Mouse (Mus musculus): ENCODE results near the gene Spats2l. TPM values are rescaled to one million over a fixed set of nuclear protein-coding genes. Genes with fewer than 3 reads are reported as not detected.

Spats2l gene
- polyA plus RNA-seq, 1 experiment from 2014 or later: 87.8 TPM

DNA sequence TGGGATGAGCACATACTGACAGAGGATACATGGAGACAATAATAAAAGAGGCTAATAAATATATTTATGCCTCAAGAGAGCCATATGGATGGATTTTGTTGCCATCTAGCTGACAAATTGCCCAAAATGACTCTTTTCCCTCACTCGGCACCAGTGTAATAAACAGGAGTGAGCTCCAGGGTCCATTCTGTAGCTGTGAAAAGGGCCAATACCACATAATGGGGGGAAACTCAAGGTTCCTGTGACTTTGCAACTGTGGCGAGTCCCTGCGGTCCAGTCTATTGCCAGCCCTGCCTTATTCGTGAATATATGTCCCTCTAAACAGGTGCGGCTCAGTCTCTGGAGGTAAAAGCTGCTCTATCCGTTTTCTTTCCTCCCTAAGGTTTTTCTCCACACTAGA lies 137.6 kb downstream of the Spats2l start:
- H3K4me3 ChIP-seq: no peak overlapping the region
- no peaks in the 10 kb centered on the region for H3K27me3 ChIP-seq
- 86% methylated on average over 6 of the region's 6 CpGs for WGBS
- H3K4me2 ChIP-seq (replicated peaks): no peak overlapping the region
- H3K9me3 ChIP-seq (replicated peaks): no peaks in the 10 kb centered on the region
- H3K4me1 ChIP-seq: no peaks in the 10 kb centered on the region
- ATAC-seq (ENCODE audit: low FRiP score): no peak
- no peak overlapping the region for H3K27ac ChIP-seq
- H3K36me3 ChIP-seq: 0 out of 2 replicates have a peak, but pooled peaks cover 5% of the 10 kb centered on the region
- no peak overlapping the region for H3K9ac ChIP-seq

DNA sequence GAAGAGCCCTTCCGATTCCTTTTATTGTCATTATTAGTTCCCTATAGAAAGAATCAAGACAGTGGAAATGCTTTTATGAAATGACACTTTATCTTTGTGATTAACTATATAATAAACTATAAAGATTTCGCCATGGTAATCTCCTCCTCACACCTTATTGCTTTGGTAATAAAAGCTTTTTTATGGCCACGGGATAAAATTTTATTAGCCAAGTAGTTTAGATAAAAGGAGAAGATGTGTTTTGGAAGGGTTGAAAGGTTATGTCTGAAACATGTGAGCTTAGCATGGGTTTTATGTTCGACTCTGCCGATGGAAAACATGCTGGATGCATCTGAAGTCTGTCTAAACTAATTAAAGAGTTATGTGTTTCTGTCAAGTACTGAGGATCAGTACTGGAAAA lies 143.4 kb downstream of the Spats2l start:
- Histone ChIP-seq H3K4me1 (no peaks in the 10 kb centered on the region), H3K27me3 (no peaks in the 10 kb centered on the region), H3K36me3 (peaks cover 3% of the 10 kb centered on the region; the same call in 1 of the 2 replicates), H3K4me3 (no peak overlapping the region), H3K9ac (no peak overlapping the region), H3K4me2 (replicated peaks) (no peak overlapping the region), H3K9me3 (replicated peaks) (no peaks in the 10 kb centered on the region), H3K27ac (no peak overlapping the region)
- no peak for ATAC-seq (ENCODE audit: low FRiP score)
- WGBS: 89% methylated on average over 5 of the region's 5 CpGs

DNA sequence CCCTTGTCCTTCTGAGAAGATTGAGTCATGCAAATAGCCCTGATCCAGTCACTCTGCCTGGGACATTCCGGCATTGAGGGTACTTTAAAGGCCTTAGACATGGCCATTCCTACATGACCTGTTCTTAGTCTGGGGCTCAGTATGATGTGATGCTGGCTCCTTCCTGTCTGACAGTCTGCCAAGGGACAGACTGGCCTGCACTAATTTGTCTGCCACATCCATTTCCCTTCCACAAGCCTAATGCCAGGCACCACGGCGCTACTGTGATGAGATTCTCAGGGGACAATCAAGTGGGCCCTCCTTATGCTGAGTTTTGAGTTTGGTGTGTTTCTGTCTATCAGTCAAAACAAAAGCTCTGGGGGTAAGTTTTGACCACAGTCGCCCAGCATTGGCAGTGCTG lies 144.6 kb downstream of the Spats2l start:
- Histone ChIP-seq H3K9me3 (replicated peaks) (no peaks in the 10 kb centered on the region), H3K36me3 (peaks cover 3% of the 10 kb centered on the region; the same call in 1 of the 2 replicates), H3K27me3 (no peaks in the 10 kb centered on the region), H3K27ac (no peak overlapping the region), H3K4me3 (no peak overlapping the region), H3K4me1 (no peaks in the 10 kb centered on the region), H3K9ac (no peak overlapping the region), H3K4me2 (replicated peaks) (no peak overlapping the region)
- 89% methylated on average over 4 of the region's 4 CpGs for WGBS
- no peak for ATAC-seq (ENCODE audit: low FRiP score)

DNA sequence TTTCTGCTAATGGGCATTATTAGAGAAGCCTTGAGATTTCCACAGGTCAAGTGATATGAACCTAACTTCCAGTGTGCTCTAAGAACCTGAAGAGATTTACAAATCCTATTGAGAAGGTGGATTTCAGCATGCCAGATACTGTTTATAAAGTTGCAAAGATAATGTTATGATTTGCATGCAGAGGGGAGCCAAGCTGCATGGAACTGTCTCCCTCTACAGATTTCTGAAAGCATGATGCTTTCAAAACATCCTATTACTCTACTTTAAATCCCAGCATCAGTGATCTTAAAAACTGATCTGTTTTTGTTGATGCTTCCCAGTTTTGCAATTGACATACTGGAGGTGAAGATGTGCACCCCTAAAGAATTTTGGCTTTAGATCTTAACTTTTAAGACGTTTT lies 160.3 kb downstream of the Spats2l start:
- no peak for ATAC-seq (ENCODE audit: low FRiP score)
- no peak overlapping the region for H3K27ac ChIP-seq
- no peaks in the 10 kb centered on the region for H3K36me3 ChIP-seq
- no peaks in the 10 kb centered on the region for H3K4me1 ChIP-seq
- H3K9me3 ChIP-seq (replicated peaks): no peaks in the 10 kb centered on the region
- H3K4me2 ChIP-seq (replicated peaks): no peak overlapping the region
- no peaks in the 10 kb centered on the region for H3K27me3 ChIP-seq
- no peak overlapping the region for H3K9ac ChIP-seq
- 63% methylated on average over 1 of the region's 1 CpGs for WGBS
- no peak overlapping the region for H3K4me3 ChIP-seq

- Histone ChIP-seq H3K4me1 (peaks cover 17% of the 10 kb centered on the region), H3K9ac (no peak overlapping the region), H3K4me2 (replicated peaks) (no peak overlapping the region), H3K4me3 (no peak overlapping the region), H3K9me3 (replicated peaks) (no peaks in the 10 kb centered on the region), H3K27ac (no peak overlapping the region), H3K36me3 (peaks cover 10% of the 10 kb centered on the region; the same call in 1 of the 2 replicates), H3K27me3 (no peaks in the 10 kb centered on the region)
- 56% methylated on average over 10 of the region's 10 CpGs for WGBS
- ATAC-seq (ENCODE audit: low FRiP score): 0 out of 2 replicates have a peak, but pooled peaks have one; percentile 21
Measured at GRCm38 (mm10) chr1:57940691-57941090, 166.7 kb downstream of the Spats2l start.

DNA sequence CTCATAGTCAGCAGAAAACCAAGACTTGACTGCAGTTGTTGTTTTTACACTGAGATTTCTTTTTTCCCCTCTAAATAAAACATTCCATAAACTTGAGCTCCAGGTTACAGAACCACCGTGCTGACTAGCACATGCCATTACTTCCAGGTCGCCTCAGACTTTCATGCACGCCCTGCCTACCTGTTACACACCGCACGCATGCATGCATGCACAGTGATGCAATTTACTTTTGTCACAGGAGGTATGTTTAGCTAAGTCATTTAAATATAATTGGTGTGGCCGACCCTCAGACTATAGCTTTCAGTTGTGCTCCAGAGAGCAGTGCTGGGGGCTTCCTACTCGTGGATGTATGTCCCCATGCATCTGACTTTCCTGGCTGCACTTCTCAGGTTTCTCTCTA lies 167.1 kb downstream of the Spats2l start:
- WGBS: 67% methylated on average over 7 of the region's 7 CpGs
- H3K27me3 ChIP-seq: no peaks in the 10 kb centered on the region
- ATAC-seq (ENCODE audit: low FRiP score): peak; percentile 29; the same call in 1 of the 2 replicates
- peaks cover 17% of the 10 kb centered on the region for H3K4me1 ChIP-seq
- H3K9me3 ChIP-seq (replicated peaks): no peaks in the 10 kb centered on the region
- no peak overlapping the region for H3K9ac ChIP-seq
- H3K4me2 ChIP-seq (replicated peaks): no peak overlapping the region
- no peak overlapping the region for H3K27ac ChIP-seq
- peaks cover 12% of the 10 kb centered on the region for H3K36me3 ChIP-seq
- H3K4me3 ChIP-seq: no peak overlapping the region

DNA sequence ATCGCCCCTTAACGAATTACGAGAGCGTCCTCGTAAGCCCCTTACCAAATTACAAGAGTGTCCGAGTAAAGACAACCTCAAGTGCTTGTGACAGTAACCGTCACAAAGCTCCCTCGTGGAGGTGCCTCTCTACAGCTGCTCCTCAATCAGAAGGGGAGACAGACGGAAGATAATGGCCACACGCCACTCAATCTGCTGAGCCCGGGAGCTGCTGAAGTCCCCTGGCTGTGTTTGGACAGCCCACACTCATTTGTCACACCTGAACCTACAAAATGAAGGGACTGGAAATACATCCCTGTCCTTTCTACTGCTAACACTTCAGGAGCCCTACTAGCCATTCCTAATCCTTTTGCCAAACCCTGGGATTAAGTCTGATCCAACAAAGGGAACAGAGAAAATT lies 167.8 kb downstream of the Spats2l start:
- no peaks in the 10 kb centered on the region for H3K9me3 ChIP-seq (replicated peaks)
- no peaks in the 10 kb centered on the region for H3K27me3 ChIP-seq
- ATAC-seq (ENCODE audit: low FRiP score): no peak
- H3K36me3 ChIP-seq: peaks cover 15% of the 10 kb centered on the region
- WGBS: 49% methylated on average over 11 of the region's 11 CpGs
- no peak overlapping the region for H3K27ac ChIP-seq
- peaks cover 17% of the 10 kb centered on the region for H3K4me1 ChIP-seq
- H3K4me3 ChIP-seq: no peak overlapping the region
- no peak overlapping the region for H3K9ac ChIP-seq
- H3K4me2 ChIP-seq (replicated peaks): no peak overlapping the region

- H3K27me3 ChIP-seq: no peaks in the 10 kb centered on the region
- 76% methylated on average over 6 of the region's 6 CpGs for WGBS
- no peak overlapping the region for H3K27ac ChIP-seq
- peaks cover 17% of the 10 kb centered on the region for H3K4me1 ChIP-seq
- H3K4me3 ChIP-seq: no peak overlapping the region
- no peak overlapping the region for H3K9ac ChIP-seq
- no peak overlapping the region for H3K4me2 ChIP-seq (replicated peaks)
- H3K9me3 ChIP-seq (replicated peaks): no peaks in the 10 kb centered on the region
- H3K36me3 ChIP-seq: peaks cover 15% of the 10 kb centered on the region
- ATAC-seq (ENCODE audit: low FRiP score): no peak
Measured at GRCm38 (mm10) chr1:57942215-57942614, 168.3 kb downstream of the Spats2l start.

GRCm38 (mm10) chr1:57947552-57948347 lies 173.8 kb downstream of the Spats2l start:
- Histone ChIP-seq H3K4me1 (0 out of 2 replicates have a peak, but pooled peaks cover 4% of the 10 kb centered on the region), H3K27me3 (no peaks in the 10 kb centered on the region), H3K27ac (no peak overlapping the region; the same call in 1 of the 2 replicates), H3K9me3 (replicated peaks) (no peaks in the 10 kb centered on the region), H3K4me2 (replicated peaks) (no peak overlapping the region), H3K4me3 (no peak overlapping the region), H3K36me3 (peaks cover 17% of the 10 kb centered on the region), H3K9ac (no peak overlapping the region)
- no peak for ATAC-seq (ENCODE audit: low FRiP score)
- WGBS: 35% methylated on average over 2 of the region's 2 CpGs

DNA sequence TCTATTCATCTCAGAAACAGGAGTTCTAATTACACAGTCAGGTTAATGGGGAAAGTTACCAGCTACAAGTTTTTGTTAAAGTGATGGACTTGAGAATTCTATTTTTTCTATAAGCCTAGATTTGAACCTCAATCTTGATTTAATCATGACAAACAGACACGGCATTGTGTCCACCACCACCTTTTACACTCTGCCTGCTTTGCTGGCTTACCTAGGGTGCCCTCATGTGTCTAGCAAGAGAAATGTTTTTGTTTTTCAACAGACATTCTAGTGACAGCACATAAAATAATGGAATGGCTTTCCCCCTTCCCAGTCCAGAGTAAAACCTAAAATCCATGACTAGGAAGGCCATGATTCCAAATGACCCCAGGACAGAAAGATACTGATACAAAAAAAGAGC lies 175.2 kb downstream of the Spats2l start:
- Histone ChIP-seq H3K9me3 (replicated peaks) (no peaks in the 10 kb centered on the region), H3K4me1 (0 out of 2 replicates have a peak, but pooled peaks cover 4% of the 10 kb centered on the region), H3K27me3 (no peaks in the 10 kb centered on the region), H3K36me3 (peaks cover 13% of the 10 kb centered on the region; the same call in 1 of the 2 replicates), H3K4me2 (replicated peaks) (no peak overlapping the region), H3K27ac (no peak overlapping the region), H3K9ac (no peak overlapping the region), H3K4me3 (no peak overlapping the region)
- WGBS: 7% methylated on average over 1 of the region's 1 CpGs
- no peak for ATAC-seq (ENCODE audit: low FRiP score)

GRCm38 (mm10) chr1:57949716-57950115 lies 175.8 kb downstream of the Spats2l start:
- H3K36me3 ChIP-seq: peaks cover 13% of the 10 kb centered on the region; the same call in 1 of the 2 replicates
- H3K27ac ChIP-seq: no peak overlapping the region
- 0 out of 2 replicates have a peak, but pooled peaks cover 4% of the 10 kb centered on the region for H3K4me1 ChIP-seq
- H3K4me3 ChIP-seq: no peak overlapping the region
- H3K4me2 ChIP-seq (replicated peaks): no peak overlapping the region
- ATAC-seq (ENCODE audit: low FRiP score): no peak
- no peaks in the 10 kb centered on the region for H3K9me3 ChIP-seq (replicated peaks)
- H3K27me3 ChIP-seq: no peaks in the 10 kb centered on the region
- H3K9ac ChIP-seq: no peak overlapping the region
- 66% methylated on average over 5 of the region's 5 CpGs for WGBS

GRCm38 (mm10) chr1:57952509-57952908 lies 178.5 kb downstream of the Spats2l start:
- Histone ChIP-seq H3K9ac (no peak overlapping the region), H3K9me3 (replicated peaks) (no peaks in the 10 kb centered on the region), H3K27ac (no peak overlapping the region), H3K4me2 (replicated peaks) (no peak overlapping the region), H3K27me3 (no peaks in the 10 kb centered on the region), H3K36me3 (peaks cover 19% of the 10 kb centered on the region), H3K4me1 (0 out of 2 replicates have a peak, but pooled peaks cover 4% of the 10 kb centered on the region), H3K4me3 (no peak overlapping the region)
- ATAC-seq (ENCODE audit: low FRiP score): no peak
- WGBS: 94% methylated on average over 4 of the region's 4 CpGs

All from hindbrain, embryonic 12.5 days (tissue).